Mouse (Mus musculus) spleen, adult 2 months (tissue): ENCODE data around the gene Ptprj.

ENCODE experiments used
- CTCF ChIP-seq: fragments of 200-500 bp; IDR thresholded peaks from 2 replicates; pipeline ENCODE4 v1.5.1; 2011; ENCODE audit warnings: mild to moderate bottlenecking, inconsistent platforms; ENCODE audit not compliant: insufficient read depth, insufficient read length, insufficient replicate concordance; ENCODE audit errors: extremely low read depth
- POLR2A ChIP-seq: fragments of 200-500 bp; IDR thresholded peaks from 2 replicates; pipeline ENCODE4 v1.6.1; 2011; ENCODE audit warnings: low read depth, low read length, inconsistent platforms

- TF ChIP-seq CTCF: no peak
- TF ChIP-seq POLR2A: no peak
Measured at GRCm38 (mm10) chr2:90583628-90584131, 3.2 kb upstream of the Ptprj start.
